23 mouse cellular contexts compared by ENCODE assay signal in the genomic region with DNA sequence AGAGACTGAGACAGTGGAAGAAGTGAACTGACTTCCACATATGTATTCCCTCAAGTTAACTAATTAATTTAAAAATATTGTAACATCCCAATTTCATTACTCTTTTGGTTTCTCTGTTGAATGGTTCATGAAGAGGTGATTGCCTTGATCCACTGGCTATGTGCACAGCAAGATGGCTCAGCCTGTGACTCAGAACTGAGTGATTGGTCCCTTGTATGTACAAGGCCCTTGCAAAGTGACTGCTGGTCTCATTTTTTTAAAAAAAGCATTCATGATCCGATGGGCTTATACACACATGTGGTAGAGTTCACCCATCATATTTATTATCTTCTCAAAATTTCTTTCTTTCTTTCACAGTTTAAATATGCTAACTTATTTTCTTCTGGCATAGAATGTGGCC.
"Had no signal": no experiment of that assay in that cellular context is flagged by ENCODE, and none has a peak within 500 bp of the region (broad histone marks: within the 10 kb centered on the region; RNA-seq: fewer than 3 reads in every experiment).

No protein-coding gene starts in this region.

- H3K27ac ChIP-seq: gastrocnemius, adult 2 months; heart, embryonic 10.5 days; hindbrain, embryonic 12.5 days; hindbrain, embryonic 14.5 days; intestine, embryonic 15.5 days; layer of hippocampus, adult 2 months; left cerebral cortex, adult 2 months; limb, embryonic 10.5 days; limb, embryonic 12.5 days; liver, embryonic 13.5 days; liver, embryonic 15.5 days had no signal

- H3K4me3 ChIP-seq: gastrocnemius, adult 2 months; heart, embryonic 10.5 days; heart, embryonic 12.5 days; hindbrain, embryonic 12.5 days; intestine, embryonic 15.5 days; layer of hippocampus, adult 2 months; left cerebral cortex, adult 2 months; limb, embryonic 10.5 days; limb, embryonic 12.5 days; liver, embryonic 13.5 days; liver, embryonic 15.5 days had no signal

- DNase-seq: gastrocnemius, adult 2 months; gastrocnemius, postnatal 10 days; gastrocnemius, postnatal 25 days; heart, adult 18-20 months; heart, postnatal 10 days; kidney, adult 18-20 months; kidney, adult 8-10 months; kidney, postnatal 10 days; kidney, postnatal 25 days; kidney, postnatal 4 days; liver; liver, embryonic 13.5 days; liver, postnatal 0 days had no signal

- H3K36me3 ChIP-seq: heart, embryonic 10.5 days; heart, embryonic 12.5 days; hindbrain, embryonic 12.5 days; intestine, embryonic 15.5 days; limb, embryonic 10.5 days; limb, embryonic 12.5 days; liver, embryonic 13.5 days; liver, embryonic 15.5 days had no signal
